Mouse (Mus musculus): ENCODE measurements around the gene Umod.

The Umod gene

DNA sequence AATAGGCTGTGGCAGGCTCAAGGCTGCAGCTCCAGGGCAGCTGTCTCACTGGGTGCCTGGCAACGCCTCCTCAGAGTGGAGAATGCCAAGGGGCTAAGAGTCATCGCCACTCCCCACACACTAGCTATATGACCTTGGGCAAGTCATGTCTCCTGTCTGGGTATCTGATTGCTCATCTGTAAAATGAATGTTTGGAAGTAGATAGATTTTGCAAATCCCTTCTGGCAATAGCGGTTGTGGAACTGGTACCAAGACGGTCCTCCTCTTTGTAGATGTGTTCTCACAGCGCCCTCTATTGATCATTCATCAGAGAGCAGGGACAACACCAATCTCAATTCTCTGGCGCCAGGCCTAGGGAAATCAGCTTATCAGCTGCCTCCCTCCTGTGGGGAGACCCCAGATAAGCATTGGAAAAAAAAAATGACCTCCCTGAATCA, 51.9 kb downstream of the Umod start:
- peak; percentile 6 for DNase-seq

DNA sequence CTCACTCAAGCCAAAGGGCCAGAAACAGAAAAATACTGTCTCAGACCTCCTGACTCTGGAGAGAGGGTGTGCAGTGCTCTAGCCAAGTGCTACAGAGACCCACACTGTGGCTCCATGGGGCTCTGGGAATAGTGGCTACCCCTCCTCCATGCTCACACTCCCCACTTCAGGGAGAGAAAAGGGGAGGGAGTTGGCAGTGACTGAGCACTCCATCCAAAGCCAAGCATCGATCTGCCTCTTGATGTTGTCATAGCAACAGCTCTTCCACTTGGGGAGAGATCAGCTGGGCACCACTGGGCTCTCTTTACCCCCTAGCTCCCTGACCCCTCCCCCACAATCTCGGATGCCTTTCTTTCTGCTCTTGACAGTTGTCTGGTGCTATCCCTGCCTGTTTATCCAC, 58.4 kb downstream of the Umod start:
- no peak for DNase-seq

DNA sequence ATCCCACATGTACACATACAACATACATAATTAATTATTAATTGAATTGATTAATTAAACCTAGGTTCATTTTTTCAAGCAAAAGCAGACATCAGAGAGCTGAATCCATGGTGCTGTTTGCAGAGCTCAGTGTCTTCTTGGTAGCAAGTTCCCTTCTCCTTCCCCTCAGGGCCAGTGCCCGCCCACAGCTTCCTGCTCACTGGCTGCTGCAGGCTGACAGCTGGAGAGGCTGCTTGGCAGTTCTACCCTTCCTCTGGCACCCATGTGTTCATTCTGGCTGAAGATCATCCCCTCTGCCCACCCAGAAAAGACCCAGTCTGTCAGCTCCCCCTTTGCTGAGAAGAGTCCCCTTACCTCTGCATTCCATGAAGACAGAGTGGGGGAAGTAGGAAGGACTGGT, 60.6 kb downstream of the Umod start:
- DNase-seq, result no peak
